Comparison of ENCODE assay signal across 8 mouse cellular contexts in genomic region chrX:169975681-169976131, GRCm38 (mm10). TPM values are rescaled to one million over a fixed set of nuclear protein-coding genes. Genes with fewer than 3 reads are reported as not detected.
DNase-seq lines count a peak whose midpoint lies in the region; ATAC-seq and TF ChIP-seq lines count a peak whose summit lies in the region.
"Not testable (repeated sequence)": the region's sequence is repeated elsewhere in the genome, so short reads cannot be mapped to it uniquely, and the experiment has no call there.

No protein-coding gene starts in this region.

- not testable (repeated sequence) for TF ChIP-seq POLR2A in ES-Bruce4 (IDR thresholded peaks at IDR 0.05; ENCODE audit: insufficient read depth, low read length)

- not testable (repeated sequence) for TF ChIP-seq EP300 in ES-Bruce4 (IDR thresholded peaks at IDR 0.05; ENCODE audit: insufficient read depth, low read depth, low read length); stomach, postnatal 0 days (optimal IDR thresholded peaks at IDR 0.05)

- 0 out of 2 replicates have a peak, but pooled peaks have one; percentile 2 for ATAC-seq in forebrain, embryonic 15.5 days (replicated peaks)
- 0 out of 2 replicates have a peak, but pooled peaks have one; percentile 2 for ATAC-seq in limb, embryonic 12.5 days (ENCODE audit: insufficient number of reproducible peaks, insufficient read depth, low FRiP score, low TSS enrichment, low read depth)
- 0 out of 2 replicates have a peak, but pooled peaks have one; percentile 32 for ATAC-seq in stomach, postnatal 0 days (ENCODE audit: low FRiP score, low TSS enrichment)

- not testable (repeated sequence) for H3K27me3 ChIP-seq in ES-Bruce4 (ENCODE audit: control insufficient read depth, insufficient read depth, low read length, poor library complexity, severe bottlenecking); forebrain, embryonic 15.5 days; limb, embryonic 12.5 days; stomach, postnatal 0 days (ENCODE audit: control insufficient read depth, insufficient read depth, low read length)

- not testable (repeated sequence) for H3K4me3 ChIP-seq in ES-Bruce4 (ENCODE audit: low read depth, low read length); forebrain, embryonic 15.5 days; limb, embryonic 12.5 days (replicated peaks); stomach, postnatal 0 days (ENCODE audit: low read depth, low read length)

- not testable (repeated sequence) for H3K9ac ChIP-seq in ES-Bruce4 (ENCODE audit: low read depth, poor library complexity, severe bottlenecking); forebrain, embryonic 15.5 days (replicated peaks); limb, embryonic 12.5 days (replicated peaks); stomach, postnatal 0 days (ENCODE audit: low read length)

- peak overlapping the region; percentile 7; the same call in 1 of the 2 replicates for H3K27ac ChIP-seq in ES-Bruce4 (ENCODE audit: insufficient read depth, low read length)
- not testable (repeated sequence) for H3K27ac ChIP-seq in forebrain, embryonic 15.5 days (replicated peaks)
- peak overlapping the region; percentile 0 for H3K27ac ChIP-seq in limb, embryonic 12.5 days
- H3K27ac ChIP-seq in stomach, postnatal 0 days (replicated peaks) = peak overlapping the region; percentile 26; the same call in 1 of the 2 replicates

- 74% methylated on average over 3 of the region's 3 CpGs for WGBS in forebrain, embryonic 15.5 days
- WGBS in limb, embryonic 12.5 days = 81% methylated on average over 3 of the region's 3 CpGs
- WGBS in stomach, postnatal 0 days = 59% methylated on average over 3 of the region's 3 CpGs

- DNase-seq in c-Kit-positive CD71-negative TER-119-negative erythroid progenitor cells, embryonic 14.5 days (ENCODE audit: low read depth) = peak; percentile 14
- peak; percentile 55 to 88 for DNase-seq in heart, adult 9 months (ENCODE audit: low spot score in 2 of 2)
- peak; percentile 40 for DNase-seq in kidney, adult 18-20 months
- peak; percentile 41 for DNase-seq in mesoderm, embryonic 11.5 days (ENCODE audit: low read depth, low spot score)
- peak; percentile 14 for DNase-seq in stomach, postnatal 0 days (ENCODE audit: low spot score)

- not testable (repeated sequence) for H3K4me2 ChIP-seq in forebrain, embryonic 15.5 days (replicated peaks); limb, embryonic 12.5 days; stomach, postnatal 0 days (replicated peaks; ENCODE audit: low read depth)

- not testable (repeated sequence) for H3K4me1 ChIP-seq in ES-Bruce4 (ENCODE audit: control insufficient read depth, insufficient read depth, low read length); forebrain, embryonic 15.5 days; stomach, postnatal 0 days (replicated peaks; ENCODE audit: control insufficient read depth, insufficient read depth)
- peaks cover 15% of the 10 kb centered on the region; the same call in 1 of the 2 replicates for H3K4me1 ChIP-seq in limb, embryonic 12.5 days (replicated peaks)

- peaks cover 86% of the 10 kb centered on the region for H3K9me3 ChIP-seq in ES-Bruce4 (replicated peaks; ENCODE audit: control insufficient read depth, insufficient read depth, low read length, poor library complexity, severe bottlenecking)
- not testable (repeated sequence) for H3K9me3 ChIP-seq in forebrain, embryonic 15.5 days; stomach, postnatal 0 days (ENCODE audit: control insufficient read depth, low read length)
- peaks cover 48% of the 10 kb centered on the region for H3K9me3 ChIP-seq in limb, embryonic 12.5 days

- TF ChIP-seq CTCF in ES-Bruce4 (IDR thresholded peaks at IDR 0.05; ENCODE audit: low read depth, low read length); stomach, postnatal 0 days (IDR thresholded peaks at IDR 0.05; ENCODE audit: low read depth): not testable (repeated sequence)

- H3K36me3 ChIP-seq in ES-Bruce4 (ENCODE audit: control insufficient read depth, insufficient read depth, low read length, poor library complexity, severe bottlenecking) = peaks cover 96% of the 10 kb centered on the region
- peaks cover 21% of the 10 kb centered on the region for H3K36me3 ChIP-seq in forebrain, embryonic 15.5 days
- peaks cover 43% of the 10 kb centered on the region for H3K36me3 ChIP-seq in limb, embryonic 12.5 days
- not testable (repeated sequence) for H3K36me3 ChIP-seq in stomach, postnatal 0 days (ENCODE audit: control insufficient read depth, insufficient read depth, low read length)

RNA-seq across cellular contexts. Expression of gene Gm21887, which starts 33.8 kb away (rescaled TPM):
- 1,061 and 1,174 TPM in 2 replicates for polyA plus RNA-seq in ES-Bruce4 (2011; ENCODE audit: insufficient read depth, insufficient read length, low read depth, missing spikeins)
- 189 and 242 TPM in 2 replicates for polyA plus RNA-seq in forebrain, embryonic 15.5 days (2015; fragmentation: Nextera tagmentation; extraction: Ambion mirVana)
- polyA plus RNA-seq in limb, embryonic 12.5 days (2016; fragmentation: Nextera tagmentation; extraction: Ambion mirVana) = 190 and 276 TPM in 2 replicates
- 90.6 and 93.1 TPM in 2 replicates for polyA plus RNA-seq in stomach, postnatal 0 days (2015; fragmentation: Nextera tagmentation; extraction: Ambion mirVana)

Comparison
In these comparisons a context has a peak if more than half of its experiments do, and no peak if none do; other contexts are left out.
1. DNase-seq: peak in every context shown above with its lines; median percentile 72 in heart, adult 9 months; 41 in mesoderm, embryonic 11.5 days; 40 in kidney, adult 18-20 months; 14 in c-Kit-positive CD71-negative TER-119-negative erythroid progenitor cells, embryonic 14.5 days; 14 in stomach, postnatal 0 days.